Mouse (Mus musculus) stomach, postnatal 0 days (tissue): ENCODE measurements around the gene Abcb8.

Source experiments
- CTCF ChIP-seq: IDR thresholded peaks from 2 replicates; pipeline ENCODE4 v1.5.1; 2016; ENCODE audit warnings: antibody characterized with exemption, low read depth, mild to moderate bottlenecking, moderate library complexity
- EP300 ChIP-seq: optimal IDR thresholded peaks from 2 replicates; pipeline ENCODE3; 2016; ENCODE audit warnings: antibody characterized with exemption

DNA sequence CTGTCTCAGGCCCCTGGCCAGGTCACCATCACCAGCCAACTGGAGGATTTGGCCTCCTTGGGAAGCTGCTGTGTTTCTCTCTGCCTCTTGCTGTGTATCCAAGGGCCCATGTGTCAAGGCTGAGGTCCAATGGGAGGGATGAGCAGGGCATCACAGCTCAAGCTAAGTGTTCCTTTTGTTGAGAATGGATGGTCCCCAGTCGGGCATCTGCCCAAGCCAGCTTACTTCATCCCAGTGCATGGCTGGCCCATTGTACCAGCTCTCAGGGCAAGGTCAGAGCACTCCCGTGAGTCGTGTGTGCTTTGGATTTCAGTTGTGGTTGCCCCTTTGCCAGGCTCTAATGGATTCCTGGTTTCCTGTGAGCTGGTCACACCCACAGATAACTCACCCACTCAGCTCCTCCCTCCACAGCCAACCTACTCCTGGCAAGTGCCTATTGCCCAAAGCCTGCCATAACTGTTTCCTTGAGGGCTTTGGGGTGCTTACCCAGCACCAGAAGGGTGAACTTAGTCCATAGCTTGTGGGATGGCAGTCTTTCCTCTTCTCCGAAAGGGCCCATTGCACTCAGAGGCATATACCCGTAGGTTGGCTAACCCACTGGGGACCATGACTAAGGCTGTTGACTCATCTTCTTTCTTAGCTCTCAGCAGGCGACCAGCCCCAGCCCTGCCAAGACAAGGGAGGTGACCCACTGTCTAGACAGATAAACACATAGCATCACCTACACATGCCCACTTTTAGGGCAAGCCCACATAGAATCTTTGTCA is 11.3 kb downstream of the Abcb8 start:
- no peak for TF ChIP-seq CTCF
- TF ChIP-seq EP300: no peak
